Mouse (Mus musculus) frontal cortex, adult 2 months (tissue): ENCODE measurements around the gene Ctr9. TPM values are rescaled to one million over a fixed set of nuclear protein-coding genes. Genes with fewer than 3 reads are reported as not detected.

Experiments
- DNase-seq, 2 experiments: peaks; one replicate each; pipeline ENCODE4 v3.0.0; 2022; ENCODE audit warnings: low spot score in 1 of 2; ENCODE audit errors: extremely low spot score in 1 of 2
- polyA plus RNA-seq: library from polyadenylated mRNA; depleted of rRNA; stranded (reverse); fragments of >200 nt; gene quantifications from 2 replicates; pipeline ENCODE4 v1.2.3, GENCODE M21; 2012; rRNA removed

Ctr9 gene
- polyA plus RNA-seq, 1 experiment: 35.5 TPM

GRCm38 (mm10) chr7:111085153-111085552 is 56.4 kb downstream of the Ctr9 start:
- DNase-seq: no peak

GRCm38 (mm10) chr7:111095169-111095568 is 66.4 kb downstream of the Ctr9 start:
- no peak for DNase-seq

DNA sequence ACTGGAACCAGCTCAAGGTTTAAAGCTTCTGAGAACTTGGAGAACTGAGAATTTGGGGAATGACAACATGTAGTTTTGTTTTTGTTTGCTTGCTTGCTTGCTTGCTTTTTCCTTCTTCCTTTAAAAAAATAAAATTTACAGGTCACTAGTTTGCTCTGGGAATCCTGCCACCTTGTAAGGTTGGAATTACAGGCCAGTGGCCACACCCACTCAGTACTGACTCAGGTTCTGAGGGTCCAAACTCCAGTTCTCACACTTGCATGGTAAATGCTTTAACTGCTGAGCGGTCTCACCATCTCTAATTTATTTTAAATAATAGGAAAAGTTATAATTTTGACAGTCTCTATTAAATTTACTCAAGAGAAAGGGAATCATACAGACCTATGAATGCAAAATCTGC is 69.4 kb downstream of the Ctr9 start:
- DNase-seq: no peak

Other genes with a start within 250 kb of the Ctr9 start
- 67.0 and 75.5 TPM in 2 replicates for gene Rnf141, start 184.5 kb upstream of the Ctr9 start, polyA plus RNA-seq
- gene Lyve1, start 165.7 kb upstream of the Ctr9 start, polyA plus RNA-seq: 0.38 and 1.1 TPM in 2 replicates
- 1.8 and 2.0 TPM in 2 replicates for gene Mrvi1, start 46.5 kb upstream of the Ctr9 start, polyA plus RNA-seq
- 272 and 330 TPM in 2 replicates for gene Eif4g2, start 54.1 kb downstream of the Ctr9 start, polyA plus RNA-seq